Mouse (Mus musculus) gastrocnemius, postnatal 25 days (tissue): Measurements from ENCODE around the gene Tmem86a. TPM values are rescaled to one million over a fixed set of nuclear protein-coding genes. Genes with fewer than 3 reads are reported as not detected.

Experiments
- DNase-seq: peaks from one replicate; pipeline ENCODE4 v3.0.0; 2022
- total RNA-seq, 2 experiments: library from RNA; stranded (reverse); gene quantifications; 1 replicate in 1 of 2; 2 replicates in 1 of 2; pipeline ENCODE4 v1.2.3; 2021

Gene Tmem86a
- total RNA-seq, 2 experiments from 2014 or later: 4.6 to 5.2 TPM

- DNase-seq: no peak
Measured at GRCm38 (mm10) chr7:47027520-47027919, 22.9 kb upstream of the Tmem86a start.

- no peak for DNase-seq
Measured at GRCm38 (mm10) chr7:47030517-47031193, 19.7 kb upstream of the Tmem86a start.

- DNase-seq: no peak
Measured at GRCm38 (mm10) chr7:47031371-47031770, 19.0 kb upstream of the Tmem86a start.

- no peak for DNase-seq
Measured at GRCm38 (mm10) chr7:47034785-47035384, 15.5 kb upstream of the Tmem86a start.

DNA sequence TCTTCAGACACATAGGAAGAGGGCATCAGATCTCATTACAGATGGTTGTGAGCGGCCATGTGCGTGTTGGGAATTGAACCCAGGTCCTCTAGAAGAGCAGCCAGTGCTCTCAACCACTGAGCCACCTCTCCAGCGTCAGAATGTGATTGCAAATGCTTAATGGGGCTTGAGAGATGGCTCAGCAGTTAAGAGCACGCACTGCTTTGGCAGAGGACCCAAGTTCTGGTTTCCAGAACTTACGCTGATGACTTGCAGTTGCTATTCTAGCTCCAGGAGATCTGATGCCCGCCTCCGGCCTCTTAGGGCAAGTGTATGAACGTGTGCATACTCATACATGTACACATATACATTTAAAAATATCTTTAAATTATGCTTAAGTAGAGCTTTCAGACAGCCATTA, 15.0 kb upstream of the Tmem86a start:
- no peak for DNase-seq

GRCm38 (mm10) chr7:47041706-47042105, 8.7 kb upstream of the Tmem86a start:
- no peak for DNase-seq

DNA sequence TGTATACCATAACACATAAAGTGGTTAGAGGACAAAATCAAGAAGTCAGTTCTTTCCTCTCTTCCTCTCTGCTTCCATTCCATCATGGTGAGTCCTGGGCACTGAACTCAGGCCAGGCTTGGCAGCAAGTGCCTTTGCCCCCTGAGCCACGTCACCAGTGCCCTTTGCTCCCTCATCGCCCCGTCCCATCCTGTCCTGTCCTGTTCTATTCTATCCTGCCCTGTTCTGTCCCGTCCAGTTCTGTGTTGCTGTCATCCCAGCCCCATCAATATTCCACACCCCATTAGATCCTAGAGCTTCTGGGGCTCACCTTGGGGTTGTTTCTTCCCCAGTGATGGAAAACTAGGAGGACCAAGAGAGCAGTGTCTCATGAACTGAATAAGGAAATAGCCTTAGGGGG, 8.3 kb upstream of the Tmem86a start:
- no peak for DNase-seq

- no peak for DNase-seq
Measured at GRCm38 (mm10) chr7:47042823-47043490, 7.4 kb upstream of the Tmem86a start.

DNA sequence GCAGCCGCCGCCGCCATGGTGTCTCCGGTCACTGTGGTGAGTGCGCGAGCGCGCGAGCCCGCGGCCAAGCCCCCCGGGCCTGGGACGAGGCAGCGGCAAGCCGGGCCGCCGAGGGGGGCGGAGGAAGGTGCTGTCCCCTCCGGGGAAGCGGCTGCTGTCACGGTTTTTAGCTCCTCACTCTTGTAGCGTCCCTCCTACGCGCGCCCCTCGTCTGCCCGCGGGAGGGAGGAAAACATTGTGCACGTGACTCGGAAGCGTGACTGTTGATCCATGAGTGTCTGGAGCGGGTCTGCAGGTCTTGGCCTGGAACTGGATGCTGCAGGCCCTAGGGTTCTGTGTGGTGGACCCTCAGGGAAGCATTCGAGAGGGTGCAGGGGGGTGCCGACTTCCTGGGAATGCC, 365 bp downstream of the Tmem86a start:
- DNase-seq: no peak

DNA sequence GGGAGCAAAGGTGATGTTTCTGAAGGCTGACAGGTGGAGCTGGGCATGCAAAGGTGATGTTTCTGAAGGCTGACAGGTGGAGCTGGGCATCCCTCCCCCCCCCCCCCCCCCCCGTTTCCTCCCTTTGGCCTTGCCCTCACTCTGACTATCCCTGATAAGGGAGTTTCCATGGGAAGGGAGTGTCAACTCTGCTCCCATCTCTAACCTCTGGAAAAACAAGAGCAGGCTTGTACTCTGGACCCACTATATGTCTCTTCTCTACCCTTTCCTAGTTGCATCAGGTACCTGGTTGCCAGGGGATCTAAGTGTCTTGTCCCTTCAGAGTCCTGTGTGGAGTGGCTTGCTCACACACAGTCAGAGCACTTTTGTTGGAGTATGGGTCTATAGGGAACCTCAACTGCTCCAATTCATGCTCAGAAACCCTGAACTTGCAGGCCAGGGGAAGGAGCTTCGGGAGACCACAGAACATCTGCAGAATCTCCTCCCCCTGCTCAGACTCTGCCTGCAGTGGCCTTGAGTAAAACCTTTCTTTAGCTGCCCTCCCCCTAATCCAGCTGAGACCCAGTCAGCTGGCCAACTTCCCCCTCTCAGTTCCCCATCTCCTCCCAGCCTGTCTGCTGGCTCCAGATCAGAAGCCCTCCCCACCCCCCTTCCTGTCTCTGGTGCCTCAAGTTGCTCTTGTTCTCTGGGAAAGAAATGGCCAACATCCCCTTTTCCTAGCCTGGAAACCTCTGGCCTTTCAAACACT, 1.2 kb downstream of the Tmem86a start:
- DNase-seq: peak; percentile 66

GRCm38 (mm10) chr7:47052276-47052675, 1.9 kb downstream of the Tmem86a start:
- DNase-seq: peak; percentile 47

DNA sequence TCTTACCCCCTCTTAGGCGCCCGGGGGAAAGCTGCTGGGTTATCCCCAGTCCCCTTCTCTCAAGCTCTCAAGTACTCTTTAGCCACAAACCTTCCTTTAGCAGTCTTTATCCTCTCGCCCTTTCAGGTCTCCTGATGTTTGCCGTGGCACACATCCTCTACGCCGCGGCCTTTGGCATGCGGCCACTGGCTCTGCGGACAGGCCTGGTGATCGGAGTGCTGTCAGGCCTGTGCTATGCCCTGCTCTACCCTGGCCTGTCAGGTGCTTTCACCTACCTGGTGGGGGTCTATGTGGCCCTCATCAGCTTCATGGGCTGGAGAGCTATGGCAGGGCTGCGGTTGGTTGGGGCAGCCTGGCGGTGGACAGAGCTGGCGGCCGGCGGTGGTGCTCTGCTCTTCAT, 2.9 kb downstream of the Tmem86a start:
- DNase-seq: no peak

- peak; percentile 25 for DNase-seq
Measured at GRCm38 (mm10) chr7:47054666-47055065, 4.3 kb downstream of the Tmem86a start.

DNA sequence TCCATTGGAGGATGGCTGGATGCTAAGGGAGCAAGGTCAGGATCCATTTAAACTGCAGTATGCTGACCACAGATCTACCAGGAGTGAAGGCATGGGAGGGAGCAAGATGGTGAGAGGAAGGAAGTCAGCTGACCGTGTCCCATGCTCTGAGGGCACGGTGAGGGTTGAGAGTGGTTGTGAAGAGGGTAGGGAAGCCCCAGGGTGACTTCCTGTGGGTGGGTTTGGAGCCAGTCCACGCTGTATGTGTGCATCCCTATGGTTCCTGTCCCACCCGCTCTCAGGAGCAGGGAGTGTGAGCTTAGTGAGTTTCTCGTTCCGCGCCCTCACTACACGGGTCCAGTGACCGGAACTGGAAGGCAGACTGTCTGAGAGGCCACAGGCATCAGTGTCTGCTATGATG, 5.3 kb downstream of the Tmem86a start:
- peak; percentile 12 for DNase-seq

GRCm38 (mm10) chr7:47056273-47056672, 5.9 kb downstream of the Tmem86a start:
- DNase-seq: no peak

- no peak for DNase-seq
Measured at GRCm38 (mm10) chr7:47059339-47059738, 8.9 kb downstream of the Tmem86a start.

GRCm38 (mm10) chr7:47061560-47061959, 11.2 kb downstream of the Tmem86a start:
- DNase-seq: no peak

DNA sequence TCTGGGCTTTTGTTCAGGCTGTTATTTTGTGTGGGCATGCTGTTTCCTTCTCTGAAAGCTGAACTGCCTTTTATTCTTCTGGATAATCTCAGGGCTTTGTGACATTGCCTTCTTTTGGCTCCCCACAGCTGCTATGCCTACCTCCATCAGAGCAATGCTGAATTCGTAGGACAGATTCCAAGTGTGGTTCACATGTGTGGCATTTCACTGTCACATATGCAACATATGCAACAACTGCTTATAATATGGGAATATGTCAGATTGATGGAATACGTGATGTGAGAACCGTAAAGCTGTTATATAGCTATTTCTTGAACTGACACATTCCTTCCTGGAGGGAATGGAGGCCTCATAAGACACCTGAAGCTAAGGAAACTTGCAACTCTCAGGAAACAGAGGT, 16.5 kb downstream of the Tmem86a start:
- DNase-seq: no peak

DNA sequence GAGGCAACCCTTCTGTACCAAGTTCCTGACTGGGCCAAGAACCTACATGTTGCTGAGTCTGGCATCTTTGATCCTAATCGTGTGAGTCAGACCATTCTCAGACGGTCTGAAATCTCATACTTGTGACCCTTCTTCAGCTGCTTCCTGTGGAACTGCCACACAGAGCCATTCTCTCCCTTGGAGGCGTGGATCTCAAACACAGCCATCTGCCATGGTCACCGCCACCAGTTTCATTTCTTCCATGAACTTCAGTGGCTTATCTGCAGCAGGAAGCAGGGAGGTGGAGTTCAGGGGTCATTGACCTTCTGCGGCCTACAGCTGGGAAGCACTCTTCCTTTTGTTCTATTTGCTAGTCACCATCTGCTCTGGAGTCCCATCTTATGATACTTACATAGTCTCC, 17.5 kb downstream of the Tmem86a start:
- peak; percentile 19 for DNase-seq

DNA sequence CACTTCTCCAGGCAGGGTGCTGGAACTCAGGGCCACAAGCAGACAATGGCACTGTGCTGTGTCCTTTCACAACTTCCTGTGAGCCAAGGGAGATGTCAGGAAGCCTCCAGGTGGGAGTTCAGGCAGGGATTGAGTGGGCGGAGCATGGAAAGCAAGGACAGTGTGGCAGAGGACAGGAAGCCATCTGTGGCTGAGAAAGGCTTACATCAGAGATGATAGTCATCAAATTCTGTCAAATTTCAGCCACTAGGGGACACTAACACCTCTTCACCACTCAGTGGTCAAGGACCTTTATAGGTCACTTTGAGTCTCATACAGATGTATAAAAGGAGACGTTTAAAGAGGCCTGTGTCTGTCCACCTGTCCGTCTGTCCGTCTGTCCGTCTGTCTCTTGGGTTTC, 22.1 kb downstream of the Tmem86a start:
- no peak for DNase-seq

- DNase-seq: no peak
Measured at GRCm38 (mm10) chr7:47073536-47074521, 23.4 kb downstream of the Tmem86a start.

DNA sequence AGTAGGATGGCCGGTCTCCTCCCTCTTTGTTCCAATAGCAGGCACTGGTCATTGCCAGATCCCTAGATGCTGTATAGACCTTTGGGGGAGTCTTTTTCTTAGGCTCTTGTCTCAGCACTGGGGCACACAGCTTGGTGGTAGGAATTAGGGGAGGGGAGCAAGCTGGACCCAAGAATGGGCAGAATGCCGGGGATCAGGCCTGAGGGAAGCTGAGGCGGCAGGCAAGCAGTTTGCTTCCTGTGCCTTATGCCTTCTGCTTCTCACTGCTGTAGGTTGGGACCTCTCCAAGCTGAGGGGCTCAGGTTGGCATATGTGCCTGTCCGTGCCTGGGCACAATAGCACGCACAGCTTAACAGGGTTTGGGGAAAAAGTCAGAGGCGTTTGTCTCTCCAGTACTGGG, 25.8 kb downstream of the Tmem86a start:
- DNase-seq: no peak
